Mouse (Mus musculus) cerebellum, adult 8-10 months (tissue): ENCODE measurements around the gene Gm5725.
"Not testable (repeated sequence)": the region's sequence is repeated elsewhere in the genome, so short reads cannot be mapped to it uniquely, and the experiment has no call there.

Source experiments
- DNase-seq: peaks from one replicate; pipeline ENCODE4 v3.0.0; 2022

The Gm5725 gene

DNA sequence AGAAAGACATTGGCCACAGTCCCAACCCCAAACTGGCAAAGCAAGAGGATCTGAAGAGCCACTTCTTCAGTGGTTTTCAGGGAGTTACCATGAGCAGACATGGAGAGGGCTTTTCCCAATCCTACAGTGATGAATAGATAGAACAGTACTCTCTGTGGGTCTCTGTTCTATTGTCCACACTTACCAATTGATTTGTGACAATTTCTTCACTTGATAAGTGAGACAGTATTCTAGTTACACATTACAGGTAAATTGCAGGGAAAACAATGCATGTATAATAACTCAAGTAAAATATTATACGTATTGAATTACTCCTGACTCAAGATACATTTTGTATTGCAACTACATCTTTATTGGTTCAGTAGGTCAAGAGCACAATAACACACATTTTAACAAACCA, at the start of gene Gm5725:
Gm5725 (minus strand) TSS at position 101 of the 400 bp plus-strand sequence.
- DNase-seq = not testable (repeated sequence)

GRCm38 (mm10) chr7:21832051-21832450, 12.0 kb downstream of the Gm5725 start, which contains the start of gene Vmn1r135:
Vmn1r135 (plus strand) TSS chr7:21832351.
- not testable (repeated sequence) for DNase-seq

GRCm38 (mm10) chr7:21796628-21797027, 47.4 kb downstream of the Gm5725 start, which contains the start of gene Gm4177:
Gm4177 (minus strand) TSS chr7:21796728.
- DNase-seq = not testable (repeated sequence)
